Mouse (Mus musculus): ENCODE data around the gene Aspg. TPM values are rescaled to one million over a fixed set of nuclear protein-coding genes. Genes with fewer than 3 reads are reported as not detected.
A peak's percentile ranks its signal among the peaks of the same experiment; 100 is the strongest.

Aspg gene
- total RNA-seq, 2 experiments from 2014 or later: 1.4 to 3.4 TPM

DNA sequence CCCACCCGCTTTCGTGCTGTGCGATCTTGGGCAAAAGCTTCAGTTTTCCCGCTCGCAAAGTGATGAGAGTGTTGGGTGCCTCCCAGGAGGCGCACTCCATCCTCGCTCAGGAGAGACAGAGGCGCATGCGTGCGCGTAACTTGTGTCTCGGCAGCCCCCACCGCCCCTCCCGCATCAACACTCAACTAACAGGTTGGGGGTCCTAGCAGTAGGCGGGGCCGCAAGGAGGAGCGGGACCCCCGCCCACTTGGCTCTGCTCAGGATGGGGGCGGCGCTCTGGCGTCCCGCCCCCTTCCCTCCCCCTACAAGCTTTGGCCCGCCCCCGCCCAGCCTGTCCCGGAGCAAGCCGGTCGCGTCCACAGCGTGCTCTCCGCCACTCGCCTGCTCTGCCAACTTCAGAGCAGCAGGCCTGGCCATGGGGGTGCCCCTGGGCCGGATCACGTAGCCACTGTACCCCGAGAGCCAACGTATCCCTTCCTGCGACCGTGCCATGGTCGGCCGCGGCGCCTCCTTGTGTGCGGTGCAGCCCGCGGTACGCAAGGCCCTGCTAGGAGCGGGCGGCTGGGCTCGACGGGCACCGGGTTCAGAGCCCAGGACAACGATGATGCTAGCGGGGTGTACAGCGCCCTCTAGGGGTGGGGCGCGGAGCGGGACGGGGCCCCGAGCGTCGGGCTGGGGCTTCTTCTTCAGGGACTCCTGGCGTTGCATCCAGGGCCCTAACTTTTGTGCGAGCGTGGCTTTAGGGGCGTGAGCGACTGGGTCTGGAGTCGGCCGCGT is 39.6 kb downstream of the Aspg start, which contains the start of gene Kif26a:
Gene Kif26a (plus strand): TSS at position 334 of the 777 bp plus-strand sequence.
- DNase-seq (ENCODE audit: low spot score in 2 of 2): peak; percentile 32 to 50
- peak; percentile 92 for TF ChIP-seq CTCF (conservative IDR thresholded peaks at IDR 0.05)
- Histone ChIP-seq H3K27ac (peak within 1 kb of the TSS; percentile 72), H3K4me3 (peak within 1 kb of the TSS; percentile 55)

DNA sequence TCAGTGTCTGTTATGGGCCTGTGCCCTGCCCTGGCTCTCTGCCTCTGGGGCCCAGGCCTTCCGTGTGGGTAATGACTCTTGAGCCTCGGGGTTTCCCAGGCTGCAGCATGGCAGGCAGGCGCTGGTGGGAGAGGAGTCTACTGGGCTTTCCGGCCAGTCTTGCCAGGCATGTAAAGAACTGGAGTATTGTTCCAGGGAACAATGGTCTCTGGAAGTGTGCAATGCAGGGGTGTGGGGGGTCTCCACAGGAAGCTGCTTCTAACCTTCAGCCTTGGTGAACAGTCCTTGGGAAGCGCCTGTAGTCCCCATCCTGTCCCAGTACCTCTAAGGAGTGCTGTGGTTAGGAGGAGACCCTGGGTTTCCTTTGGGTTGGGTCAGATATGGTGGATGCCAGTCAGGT is 40.9 kb downstream of the Aspg start:
- peak overlapping the region; percentile 55 for H3K4me3 ChIP-seq
- H3K27ac ChIP-seq: peak overlapping the region; percentile 39; the same call in 1 of the 2 replicates
- no peak for TF ChIP-seq CTCF (conservative IDR thresholded peaks at IDR 0.05)
- DNase-seq (ENCODE audit: low spot score in 2 of 2): no peak

DNA sequence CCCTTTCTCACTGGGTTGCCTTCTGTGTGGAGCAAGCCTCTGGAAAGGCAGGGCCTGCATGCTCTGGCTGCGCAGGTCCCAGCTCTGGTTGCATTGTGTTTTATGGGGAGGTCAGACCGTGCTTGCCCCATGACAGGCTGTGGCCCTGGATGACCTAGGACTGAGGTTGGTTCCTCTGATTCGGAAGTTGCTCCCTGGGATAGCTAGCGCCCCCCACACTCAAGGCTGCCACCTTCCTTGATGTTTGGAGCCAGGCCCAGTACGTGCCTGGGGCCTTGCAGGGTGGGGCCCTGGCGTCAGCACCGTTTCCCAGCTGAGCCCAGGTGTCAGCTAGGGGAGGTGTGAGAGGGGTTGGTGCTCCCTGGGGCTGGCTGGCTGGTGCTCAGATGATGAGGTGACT is 43.5 kb downstream of the Aspg start:
- DNase-seq (ENCODE audit: low spot score in 2 of 2): no peak
- H3K4me3 ChIP-seq: no peak overlapping the region
- no peak for TF ChIP-seq CTCF (conservative IDR thresholded peaks at IDR 0.05)
- no peak overlapping the region for H3K27ac ChIP-seq

DNA sequence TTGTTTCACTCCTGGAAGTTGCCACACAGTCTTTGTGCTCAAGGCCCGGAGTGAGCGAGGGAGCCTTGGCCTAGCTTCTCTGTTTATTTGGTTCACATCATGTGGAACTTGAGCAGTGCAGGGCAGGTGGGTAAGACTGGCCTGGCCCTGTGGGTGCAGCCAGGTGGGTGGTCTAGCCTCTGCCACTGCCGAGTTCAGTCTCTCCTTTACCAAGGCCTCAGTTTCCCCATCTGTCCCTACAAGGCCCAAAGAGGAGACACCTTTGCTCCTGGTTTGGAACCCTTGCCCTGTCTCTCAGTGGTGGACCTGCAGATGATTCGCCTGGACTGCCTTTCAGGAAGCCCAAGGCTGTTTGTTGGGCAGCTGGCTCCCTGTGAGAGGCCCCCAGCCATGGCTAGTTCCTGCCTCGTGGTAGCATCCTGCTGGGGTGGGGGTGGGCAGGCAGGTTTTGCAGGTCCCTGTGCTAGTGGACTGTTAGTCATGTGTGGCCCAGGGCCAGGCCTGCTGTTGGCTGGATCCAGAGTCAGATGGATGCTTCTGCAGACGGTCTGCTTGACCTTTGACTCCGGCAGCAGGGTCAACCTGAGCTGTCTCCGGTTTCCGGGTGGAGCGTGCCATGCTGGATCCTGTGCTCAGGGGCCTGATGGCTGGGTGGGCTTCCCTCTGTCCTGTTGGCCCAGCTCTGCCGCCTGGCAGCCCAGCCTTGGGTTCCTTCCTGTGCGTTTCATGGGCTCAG is 44.9 kb downstream of the Aspg start:
- Histone ChIP-seq H3K27ac (no peak overlapping the region; the same call in 1 of the 2 replicates), H3K4me3 (no peak overlapping the region)
- TF ChIP-seq CTCF (conservative IDR thresholded peaks at IDR 0.05): no peak
- DNase-seq (ENCODE audit: low spot score in 2 of 2): no peak

DNA sequence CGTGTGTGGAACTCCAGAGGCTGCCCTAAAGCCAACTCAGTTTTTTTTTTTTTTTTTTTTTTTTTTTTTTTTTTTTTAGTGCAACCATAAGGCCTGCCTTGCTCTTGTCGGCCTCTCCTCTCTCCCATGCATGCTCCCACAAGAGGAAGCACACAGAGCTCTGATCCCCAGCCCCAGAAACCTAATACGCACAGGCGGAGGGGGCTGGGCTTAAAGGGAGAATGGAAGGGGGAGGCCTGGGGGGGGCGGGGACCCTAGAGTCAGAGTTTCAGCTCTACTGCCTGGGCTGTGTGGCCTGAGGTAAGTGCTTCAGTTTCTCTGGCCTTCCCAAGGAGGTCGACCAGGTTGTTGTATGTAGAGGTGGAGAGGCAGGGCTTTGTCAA is 45.5 kb downstream of the Aspg start:
- Histone ChIP-seq H3K4me3 (no peak overlapping the region), H3K27ac (no peak overlapping the region; the same call in 1 of the 2 replicates)
- no peak for TF ChIP-seq CTCF (conservative IDR thresholded peaks at IDR 0.05)
- DNase-seq (ENCODE audit: low spot score in 2 of 2): no peak

DNA sequence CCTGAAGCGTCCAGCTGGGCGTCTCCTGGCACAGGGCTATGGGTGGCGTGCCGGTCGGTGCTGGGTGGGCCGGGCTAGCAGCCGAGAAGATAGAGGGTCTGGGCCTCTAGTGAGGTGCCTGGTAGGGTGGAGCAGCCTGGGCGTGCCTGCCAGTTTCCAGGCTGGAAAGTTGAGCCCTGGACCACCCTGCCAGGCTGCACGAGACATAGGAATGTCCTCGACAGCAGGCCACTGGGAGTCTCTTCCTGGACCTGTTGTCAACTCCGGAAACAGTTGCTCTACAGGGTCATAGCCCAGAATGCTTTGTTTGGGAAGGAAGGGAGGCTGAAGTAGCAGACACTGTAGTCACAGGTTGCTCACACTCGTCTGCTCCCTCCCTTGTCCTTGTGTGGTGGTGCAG is 47.1 kb downstream of the Aspg start:
- peak overlapping the region; percentile 18; the same call in 1 of the 2 replicates for H3K27ac ChIP-seq
- H3K4me3 ChIP-seq: no peak overlapping the region
- TF ChIP-seq CTCF (conservative IDR thresholded peaks at IDR 0.05): no peak
- DNase-seq (ENCODE audit: low spot score in 2 of 2): no peak

DNA sequence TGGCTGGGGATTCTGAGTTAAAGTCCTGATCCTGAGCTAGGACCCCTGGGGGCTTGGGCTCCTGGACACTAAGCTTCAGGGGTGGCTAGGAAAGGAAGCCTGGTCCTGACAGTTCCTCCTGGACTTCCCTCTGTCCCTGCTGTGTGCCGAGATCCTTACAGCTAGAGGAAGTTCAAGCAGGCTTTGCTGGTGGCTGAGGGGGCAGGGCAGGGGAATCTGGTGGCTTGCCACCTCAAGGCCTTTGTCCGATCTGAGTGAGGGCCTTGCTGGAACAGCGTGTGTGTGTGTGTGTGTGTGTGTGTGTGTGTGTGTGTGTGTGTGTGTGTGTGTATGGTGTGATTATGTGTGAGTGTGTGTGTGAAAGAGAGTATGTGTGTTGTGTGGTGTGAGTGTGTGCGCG is 48.0 kb downstream of the Aspg start:
- TF ChIP-seq CTCF (conservative IDR thresholded peaks at IDR 0.05): no peak
- H3K4me3 ChIP-seq: no peak overlapping the region
- H3K27ac ChIP-seq: no peak overlapping the region
- DNase-seq (ENCODE audit: low spot score in 2 of 2): no peak

DNA sequence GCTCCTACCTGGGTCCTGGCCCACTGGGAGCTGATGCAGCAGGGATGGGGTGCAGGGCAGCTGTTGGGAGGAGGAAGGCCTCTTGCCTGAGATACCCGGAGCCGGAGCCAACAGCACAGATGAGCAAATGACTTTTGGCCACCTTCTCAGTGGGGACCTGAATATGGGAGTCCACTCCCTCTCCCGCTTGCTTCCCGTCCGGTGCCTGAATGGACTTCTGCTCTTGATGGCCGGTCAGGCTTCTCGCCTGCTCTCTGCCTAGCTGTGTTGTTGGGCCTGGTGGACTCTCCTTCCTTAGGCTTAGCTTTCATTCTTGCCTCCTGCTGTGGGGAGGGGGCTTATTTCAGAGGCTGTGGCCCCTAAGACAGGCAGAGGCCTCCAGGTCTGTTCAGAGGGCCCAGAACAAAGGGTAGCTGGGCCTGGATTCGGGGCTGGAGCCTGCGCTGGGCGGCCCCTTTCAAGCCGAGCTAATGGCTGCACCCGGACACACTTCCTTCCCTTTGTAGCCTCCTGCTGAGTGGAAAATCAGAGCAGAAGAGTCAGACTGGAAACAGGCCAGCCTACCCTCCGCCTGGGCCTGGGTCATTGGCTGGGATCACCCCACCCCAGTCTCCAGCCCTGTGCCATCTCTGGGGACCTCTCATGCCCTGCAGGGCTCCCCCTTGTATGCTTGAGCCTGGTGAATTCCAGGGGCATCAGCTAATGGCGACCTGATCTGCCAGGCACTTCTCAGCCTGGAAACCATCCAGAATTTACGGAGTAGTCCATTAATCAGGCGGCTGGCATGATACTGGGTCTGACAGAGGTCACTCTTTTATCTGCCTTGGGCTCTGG is 49.0 kb downstream of the Aspg start:
- no peak for TF ChIP-seq CTCF (conservative IDR thresholded peaks at IDR 0.05)
- DNase-seq (ENCODE audit: low spot score in 2 of 2): no peak
- Histone ChIP-seq H3K27ac (peak overlapping the region; percentile 56), H3K4me3 (no peak overlapping the region)

DNA sequence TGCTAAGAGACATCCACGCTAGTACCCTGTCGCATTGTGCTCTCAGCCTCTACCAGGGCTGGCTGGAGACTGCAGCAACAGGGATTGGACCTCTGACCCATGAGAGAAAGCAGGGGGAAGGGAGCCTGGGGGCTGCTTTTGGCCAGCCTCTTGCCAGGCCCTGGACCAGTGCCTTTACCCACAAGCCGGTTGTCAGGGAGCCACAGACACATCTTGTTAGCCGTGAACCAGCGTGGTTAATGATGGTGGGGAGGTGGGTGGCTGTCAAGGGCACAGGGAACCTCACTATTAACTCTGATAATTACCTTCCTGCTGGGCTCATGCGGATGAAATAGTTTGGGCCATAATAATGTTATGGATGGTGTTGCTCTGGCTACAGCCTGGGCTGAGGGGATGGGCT is 50.3 kb downstream of the Aspg start:
- Histone ChIP-seq H3K4me3 (no peak overlapping the region), H3K27ac (no peak overlapping the region)
- no peak for TF ChIP-seq CTCF (conservative IDR thresholded peaks at IDR 0.05)
- DNase-seq (ENCODE audit: low spot score in 2 of 2): no peak

DNA sequence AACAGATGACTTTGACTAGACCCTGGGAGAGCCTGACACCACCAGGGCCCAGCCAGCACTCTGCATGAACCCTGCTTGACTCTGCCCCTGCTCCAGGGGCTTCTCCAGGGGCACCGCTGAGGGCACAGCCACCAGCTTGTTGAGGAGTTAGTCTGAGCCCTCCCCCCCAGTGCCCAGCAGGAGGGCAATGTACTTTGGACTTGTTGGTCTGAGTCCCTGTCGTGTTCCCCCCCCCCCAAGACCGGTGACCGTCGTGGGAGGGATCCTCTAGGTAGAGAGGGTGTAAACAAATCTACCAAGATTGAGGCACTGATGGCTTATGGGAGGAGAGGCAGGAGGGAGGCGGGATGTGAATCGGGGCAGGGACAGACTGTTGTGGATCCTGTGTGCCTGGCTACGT is 51.8 kb downstream of the Aspg start:
- Histone ChIP-seq H3K4me3 (no peak overlapping the region), H3K27ac (no peak overlapping the region)
- DNase-seq (ENCODE audit: low spot score in 2 of 2): no peak
- TF ChIP-seq CTCF (conservative IDR thresholded peaks at IDR 0.05): no peak

DNA sequence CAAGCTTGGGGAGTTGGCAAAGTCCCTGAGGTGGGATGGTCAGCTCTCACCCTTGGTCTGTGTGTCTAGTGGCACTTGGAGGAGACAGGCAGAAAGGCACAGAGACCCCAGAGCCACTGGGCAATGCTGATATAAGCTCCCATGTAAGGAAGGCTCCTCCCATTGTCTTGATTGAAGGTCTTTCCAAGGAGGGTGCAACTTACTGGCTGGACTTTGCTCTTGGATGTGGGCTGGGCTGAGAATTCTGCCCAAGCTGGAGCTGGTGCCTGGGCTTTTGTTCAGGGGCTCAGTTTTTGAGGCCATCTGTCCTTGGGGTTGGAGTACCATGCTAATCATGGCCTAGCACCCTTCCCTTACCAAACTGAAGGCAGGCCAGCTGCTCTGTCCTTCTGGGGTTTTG is 52.3 kb downstream of the Aspg start:
- no peak overlapping the region for H3K27ac ChIP-seq

DNA sequence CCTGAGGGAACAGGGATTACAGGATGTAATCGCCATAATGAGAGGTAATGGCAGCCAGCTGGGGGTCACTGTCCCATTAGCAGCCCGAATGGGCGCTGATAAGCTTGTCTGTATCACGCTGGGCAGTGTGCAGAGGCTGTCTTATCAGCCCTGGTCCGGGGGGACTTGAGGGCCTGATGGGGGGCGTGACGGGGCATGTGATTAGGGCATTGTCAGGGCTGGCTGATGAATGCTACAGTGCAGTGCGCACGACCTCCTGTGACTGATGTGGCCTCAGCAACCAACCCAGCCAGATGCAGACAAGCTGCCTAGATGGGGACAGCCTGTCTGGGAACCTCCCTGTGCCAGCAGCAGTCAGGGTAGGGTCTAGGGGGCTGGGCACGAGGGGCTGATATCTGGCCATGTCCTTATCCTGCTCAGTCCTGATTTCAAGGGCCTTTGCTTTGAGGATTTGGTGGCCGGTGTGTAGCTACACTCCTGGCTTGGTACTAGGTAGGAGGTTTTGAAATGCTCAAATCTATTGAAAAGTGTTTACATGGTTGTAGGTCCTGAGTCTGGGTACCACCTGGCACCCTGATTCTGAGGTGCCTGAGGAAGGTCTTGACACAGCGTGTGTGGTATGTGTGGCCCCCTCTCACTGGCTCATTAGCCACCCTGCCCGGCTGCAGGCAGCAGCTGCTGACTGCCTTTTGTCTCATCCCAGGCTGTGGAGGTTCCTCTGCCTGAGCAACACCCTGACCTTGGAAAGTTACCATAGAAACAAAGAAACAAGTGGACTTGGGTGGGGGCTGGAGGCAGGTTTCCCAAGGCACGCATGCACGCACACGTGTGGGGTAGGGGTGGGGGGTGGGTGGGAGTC is 57.7 kb downstream of the Aspg start:
- DNase-seq (ENCODE audit: low spot score in 2 of 2): no peak
- Histone ChIP-seq H3K27ac (no peak overlapping the region), H3K4me3 (no peak overlapping the region)
- TF ChIP-seq CTCF (conservative IDR thresholded peaks at IDR 0.05): no peak

More for the DNA sequence above, 52.3 kb downstream of the Aspg start:
- no peak for TF ChIP-seq CTCF (conservative IDR thresholded peaks at IDR 0.05)
- H3K4me3 ChIP-seq: no peak overlapping the region
- no peak for DNase-seq (ENCODE audit: low spot score in 2 of 2)

Data from layer of hippocampus, adult 2 months (tissue).